Mouse (Mus musculus) retina, postnatal 7 days (tissue): ENCODE results near the gene Mgat5b.
"Not testable (repeated sequence)": the region's sequence is repeated elsewhere in the genome, so short reads cannot be mapped to it uniquely, and the experiment has no call there.

ENCODE experiments used
- DNase-seq: peaks from one replicate; pipeline ENCODE4 v3.0.0-alpha.2; 2012; ENCODE audit warnings: low read depth, low spot score

The Mgat5b gene

DNA sequence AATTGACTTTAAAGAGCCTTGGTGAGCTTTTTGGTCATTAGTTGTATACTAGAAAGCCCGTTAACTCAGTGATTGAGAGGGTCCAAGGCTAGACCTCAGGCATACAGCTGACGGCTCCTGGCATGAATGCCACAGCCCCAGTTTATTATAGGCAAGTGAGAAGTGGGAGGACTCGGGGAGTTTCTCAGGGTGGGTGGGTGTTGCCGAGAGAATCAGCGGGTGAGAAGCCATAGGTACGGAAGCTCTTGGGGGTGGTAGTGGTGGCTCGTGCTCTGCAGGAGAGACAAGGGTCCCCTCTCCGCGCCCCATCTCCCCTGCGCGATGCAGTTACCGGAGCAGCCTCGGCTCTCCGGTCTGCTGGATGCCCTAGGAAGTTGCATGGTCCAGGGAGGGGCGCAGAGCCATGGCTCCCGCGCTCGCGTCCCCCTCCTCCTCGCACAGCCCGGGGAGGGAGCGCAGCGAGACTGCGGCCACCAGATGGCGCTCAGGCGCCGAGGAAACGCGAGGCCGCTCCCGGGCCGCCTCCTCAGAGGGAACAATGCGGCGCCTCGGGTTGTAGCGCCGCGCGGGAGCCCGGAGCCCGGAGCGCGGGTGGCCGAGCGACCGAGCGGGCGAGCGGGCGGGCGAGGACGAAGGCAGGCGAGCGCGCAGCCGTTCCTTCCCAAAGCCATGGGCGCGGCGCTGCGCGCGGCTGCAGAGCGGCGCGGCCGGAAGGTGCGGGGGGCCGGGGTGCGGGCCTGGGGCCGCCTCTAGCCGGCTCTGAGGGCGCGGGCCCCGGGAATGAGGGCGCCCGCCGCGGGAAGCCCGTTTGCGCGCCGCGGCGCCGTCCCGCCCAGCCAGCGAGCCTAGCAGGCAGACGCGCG lies at the start of gene Mgat5b:
Gene Mgat5b, plus strand, starts transcription at position 541 of the 863 bp plus-strand sequence.
- peak; percentile 87 for DNase-seq

DNA sequence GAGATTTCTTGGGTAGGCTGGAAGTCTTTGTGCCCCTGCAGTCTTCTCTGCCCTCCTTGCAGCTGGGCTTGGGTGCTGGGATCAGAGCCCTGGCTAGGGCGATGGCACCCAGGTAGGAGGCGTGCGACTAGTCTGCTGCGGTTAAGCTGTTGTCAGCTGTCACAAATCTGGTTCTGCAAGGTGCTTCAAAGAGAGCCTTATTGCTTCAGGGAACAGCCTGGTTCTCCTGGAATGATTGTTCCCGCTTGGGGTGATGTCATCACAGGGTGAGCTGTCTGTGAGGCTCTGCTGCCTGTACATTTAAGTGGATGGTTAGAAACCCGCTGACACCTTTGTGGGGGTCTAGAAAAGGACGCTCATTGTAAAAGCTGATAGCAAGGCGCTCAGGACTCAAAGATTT lies 49.4 kb upstream of the Mgat5b start:
- DNase-seq: no peak

DNA sequence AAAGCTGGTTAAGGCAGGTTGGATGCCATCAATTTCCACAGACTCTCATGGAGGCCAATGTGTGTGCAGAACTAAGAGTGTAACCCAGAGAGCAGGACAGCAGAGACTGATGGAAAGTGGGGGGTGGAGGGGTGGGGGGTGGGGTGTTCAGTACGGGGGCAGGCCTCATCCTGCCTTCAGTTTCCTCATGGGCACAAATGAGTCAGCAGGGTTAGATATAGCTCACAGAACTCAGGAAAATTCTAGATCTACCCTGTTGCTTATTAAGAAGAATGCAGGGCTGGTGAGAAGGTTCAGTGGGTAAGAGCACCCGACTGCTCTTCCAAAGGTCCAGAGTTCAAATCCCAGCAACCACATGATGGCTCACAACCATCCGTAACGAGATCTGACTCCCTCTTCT lies 49.0 kb upstream of the Mgat5b start:
- no peak for DNase-seq

DNA sequence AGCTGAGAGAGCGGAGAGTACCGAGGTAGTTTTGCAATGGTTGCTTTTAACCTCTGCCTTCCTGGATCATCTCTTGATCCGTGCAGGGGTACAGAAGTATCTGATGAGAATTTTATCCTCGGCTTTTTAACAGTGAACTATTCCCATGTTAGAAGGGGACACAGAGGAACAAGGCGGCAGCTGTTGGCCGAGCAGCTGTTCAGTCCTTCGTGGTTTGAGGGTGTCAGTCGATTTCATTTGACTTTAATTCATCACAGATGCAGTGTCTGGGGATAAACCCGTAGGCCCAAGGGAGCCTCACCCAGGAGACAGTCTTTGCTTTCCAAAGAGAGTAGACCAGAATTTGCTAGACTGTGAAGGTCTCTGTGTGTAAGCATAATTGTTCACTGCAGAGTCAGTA lies 47.1 kb upstream of the Mgat5b start:
- no peak for DNase-seq

DNA sequence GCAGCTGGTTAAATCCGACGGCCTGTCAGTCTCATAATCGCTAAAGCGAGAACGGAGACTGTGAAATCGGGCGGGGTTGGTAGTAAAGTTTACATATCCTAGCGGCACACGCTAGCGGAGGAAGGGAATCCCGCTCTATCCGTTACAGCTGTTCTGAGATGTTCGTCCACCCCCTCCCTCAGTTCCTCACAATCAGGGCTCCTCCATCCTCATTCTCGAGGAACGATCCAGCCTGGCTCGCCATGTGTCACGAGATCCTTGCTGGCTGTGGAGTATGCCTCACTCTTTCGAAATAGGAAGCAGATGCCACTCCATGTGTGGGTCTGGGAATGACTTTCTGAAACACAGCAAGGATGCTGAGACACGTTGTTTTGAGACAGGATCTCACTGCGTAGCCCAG lies 44.7 kb upstream of the Mgat5b start:
- no peak for DNase-seq

- no peak for DNase-seq
These were observed 40.2 kb upstream of the Mgat5b start for GRCm38 (mm10) chr11:116878454-116878853.

DNA sequence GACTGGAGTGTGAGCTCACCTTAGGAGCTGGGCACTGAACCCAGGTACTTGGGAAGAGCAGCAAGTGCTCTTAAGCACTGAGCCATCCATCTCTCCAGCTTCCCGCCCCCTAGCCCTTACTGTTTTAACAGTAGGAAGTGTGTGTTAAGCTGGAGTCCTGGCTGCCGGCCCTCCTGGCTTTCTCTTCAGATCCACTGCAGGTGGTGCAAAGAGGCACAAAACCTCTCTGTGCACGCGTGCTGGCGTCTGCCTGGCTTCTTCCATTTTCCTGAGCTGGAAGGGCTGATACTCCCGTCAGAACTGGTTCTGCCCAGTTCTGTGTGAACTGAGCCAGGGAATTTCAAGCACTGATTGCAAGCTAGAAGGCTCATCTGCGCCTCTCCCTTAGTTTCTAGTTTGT lies 37.8 kb upstream of the Mgat5b start:
- DNase-seq: no peak

DNA sequence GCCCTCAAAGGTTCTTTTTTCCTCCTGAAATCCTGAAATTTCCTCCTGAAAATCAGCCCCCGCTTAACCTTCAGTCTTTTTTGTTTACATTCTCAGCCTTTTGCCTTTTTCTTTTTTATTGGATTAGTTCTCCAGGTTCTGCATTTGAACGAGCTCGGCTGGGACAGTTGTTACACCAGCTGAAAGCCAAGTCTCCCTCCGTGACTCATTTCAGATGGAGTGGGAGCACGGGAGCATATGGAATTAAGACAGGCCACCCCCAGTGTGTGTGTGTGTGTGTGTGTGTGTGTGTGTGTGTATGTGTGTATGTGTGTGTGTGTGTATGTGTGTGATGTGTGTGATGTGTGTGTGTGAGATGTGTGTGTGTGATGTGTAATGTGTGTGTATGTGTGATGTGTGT lies 37.2 kb upstream of the Mgat5b start:
- no peak for DNase-seq

DNA sequence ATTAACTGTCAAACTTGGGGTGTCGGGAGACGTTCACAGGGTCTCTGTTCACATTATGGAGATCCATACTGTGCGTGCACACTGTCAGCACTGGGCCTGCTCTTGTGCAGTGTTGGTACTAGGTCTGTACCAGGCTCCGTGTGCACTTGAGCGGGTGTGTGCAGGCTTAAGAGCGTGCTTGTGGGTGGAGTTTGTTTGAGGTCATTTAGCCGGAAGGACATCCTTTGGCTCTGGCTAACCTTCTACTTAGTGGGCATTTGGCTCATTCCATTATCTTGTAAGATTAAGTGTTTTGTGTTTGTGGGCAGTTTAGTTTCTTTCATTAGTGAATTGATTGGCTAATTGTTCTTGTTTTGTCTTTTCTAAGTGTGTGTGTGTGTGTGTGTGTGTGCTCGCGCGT lies 36.2 kb upstream of the Mgat5b start:
- no peak for DNase-seq

DNA sequence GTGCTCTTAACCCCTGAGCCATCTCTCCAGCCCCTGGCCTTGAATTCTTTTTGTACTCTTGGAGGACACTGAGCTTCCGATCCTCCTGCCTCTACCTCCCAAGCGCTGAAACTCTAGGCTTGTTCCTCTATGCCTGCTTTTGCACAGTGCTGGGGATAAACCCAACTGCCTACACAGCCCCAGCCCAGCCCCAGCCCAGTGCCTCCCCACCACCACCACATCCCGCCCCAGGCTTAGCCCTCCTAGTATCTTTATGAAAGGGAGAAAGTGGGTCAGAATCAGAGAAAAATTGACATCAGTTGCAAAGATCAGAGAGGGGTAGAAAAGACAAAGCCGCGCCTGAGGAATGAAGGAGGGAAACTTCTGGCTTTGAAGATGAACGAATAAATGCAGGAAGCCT lies 34.6 kb upstream of the Mgat5b start:
- no peak for DNase-seq

- DNase-seq: peak; percentile 76
These were observed 33.1 kb upstream of the Mgat5b start for GRCm38 (mm10) chr11:116885275-116886151.

DNA sequence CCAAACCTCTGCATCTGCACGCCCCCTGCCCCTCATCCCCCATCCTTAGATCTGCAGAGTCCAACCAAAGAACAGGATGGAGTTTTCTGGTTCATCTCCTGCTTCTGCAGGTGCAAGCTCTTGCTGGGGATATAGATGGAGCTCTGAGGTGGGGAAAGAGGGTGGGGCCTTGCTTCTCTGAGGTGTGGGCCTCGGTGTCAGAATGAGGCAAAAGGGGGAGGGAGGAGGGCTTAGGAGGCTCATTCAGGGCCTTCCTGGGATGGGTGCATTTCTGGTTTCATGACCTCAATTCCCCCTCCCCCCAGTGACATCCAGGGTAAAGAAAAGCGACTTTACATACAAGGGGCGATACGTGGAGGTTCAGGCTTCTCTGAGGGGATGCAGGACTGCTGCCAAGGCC lies 31.5 kb upstream of the Mgat5b start:
- DNase-seq: no peak

GRCm38 (mm10) chr11:116893532-116894442 lies 24.9 kb upstream of the Mgat5b start:
- no peak for DNase-seq

DNA sequence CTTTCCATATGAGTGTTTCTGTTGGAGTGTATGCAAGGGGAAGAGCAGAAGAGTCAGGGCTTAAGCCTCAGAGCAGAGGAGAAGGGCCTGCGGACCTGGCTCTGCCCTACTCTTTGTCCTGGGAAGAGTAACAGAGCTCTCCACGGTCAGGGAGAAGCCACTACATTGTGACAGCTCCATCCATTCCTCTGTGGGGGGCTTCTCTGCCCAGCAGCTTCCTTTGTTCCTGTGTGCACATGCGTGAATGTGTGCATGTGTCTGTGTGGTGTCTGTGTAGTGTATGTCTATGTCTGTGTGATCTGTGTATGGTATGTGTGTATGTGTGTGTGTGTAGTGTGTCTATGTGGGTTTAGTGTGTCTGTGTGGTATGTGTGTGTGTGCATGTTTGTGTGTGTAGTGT lies 23.3 kb upstream of the Mgat5b start:
- no peak for DNase-seq

DNA sequence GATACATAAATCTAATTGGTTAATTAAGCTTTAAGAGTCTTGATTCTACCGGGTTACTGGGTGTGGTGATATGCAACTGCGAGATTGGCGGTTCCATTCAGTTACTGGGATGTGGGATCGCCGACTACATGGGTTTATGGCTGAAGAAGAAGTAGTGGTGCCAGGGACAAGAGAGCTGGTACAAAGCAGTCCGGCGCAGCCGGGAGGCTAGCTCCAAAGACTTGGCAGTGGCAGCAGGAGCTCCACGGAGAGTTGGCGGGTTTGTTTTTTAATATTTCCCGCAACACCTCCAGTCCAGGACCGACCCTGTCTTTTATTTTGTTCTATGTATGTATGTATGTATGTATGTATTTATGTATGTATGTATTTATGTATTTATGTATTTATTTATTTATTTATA lies 19.4 kb upstream of the Mgat5b start:
- no peak for DNase-seq

GRCm38 (mm10) chr11:116902588-116902987 lies 16.1 kb upstream of the Mgat5b start:
- not testable (repeated sequence) for DNase-seq

- DNase-seq: no peak
These were observed 12.8 kb upstream of the Mgat5b start for GRCm38 (mm10) chr11:116905741-116906456.

GRCm38 (mm10) chr11:116913573-116913972 lies 5.1 kb upstream of the Mgat5b start:
- DNase-seq: no peak

DNA sequence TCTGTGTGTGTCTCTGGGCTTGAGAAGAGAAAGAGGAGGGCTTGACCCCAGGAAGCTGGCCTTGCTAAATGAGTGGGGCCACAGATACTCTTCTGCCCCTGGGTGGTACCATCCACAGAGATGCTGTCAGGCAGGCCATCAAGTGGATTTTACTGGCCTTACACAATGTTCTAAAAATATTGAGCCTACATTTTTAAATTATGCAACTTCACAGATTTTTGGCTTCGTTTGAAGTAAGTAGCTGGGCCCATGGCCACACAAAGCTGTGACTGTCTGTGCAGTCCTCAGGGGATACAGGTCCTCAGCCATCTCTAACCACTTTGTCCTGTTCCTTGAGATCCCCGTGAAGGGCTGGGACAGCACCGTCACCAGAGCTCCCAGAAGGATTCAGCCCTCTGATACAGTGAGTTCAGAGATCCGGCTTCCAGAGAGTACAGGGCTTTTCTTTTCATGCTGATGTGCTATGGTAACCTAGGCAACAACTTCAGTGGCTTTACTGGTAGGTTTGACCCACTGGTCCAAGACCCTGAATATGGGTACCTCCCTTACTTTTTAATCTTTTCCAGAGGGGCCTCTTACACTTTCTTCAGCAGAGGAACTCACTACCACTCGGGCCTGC lies 4.3 kb upstream of the Mgat5b start:
- DNase-seq: no peak

DNA sequence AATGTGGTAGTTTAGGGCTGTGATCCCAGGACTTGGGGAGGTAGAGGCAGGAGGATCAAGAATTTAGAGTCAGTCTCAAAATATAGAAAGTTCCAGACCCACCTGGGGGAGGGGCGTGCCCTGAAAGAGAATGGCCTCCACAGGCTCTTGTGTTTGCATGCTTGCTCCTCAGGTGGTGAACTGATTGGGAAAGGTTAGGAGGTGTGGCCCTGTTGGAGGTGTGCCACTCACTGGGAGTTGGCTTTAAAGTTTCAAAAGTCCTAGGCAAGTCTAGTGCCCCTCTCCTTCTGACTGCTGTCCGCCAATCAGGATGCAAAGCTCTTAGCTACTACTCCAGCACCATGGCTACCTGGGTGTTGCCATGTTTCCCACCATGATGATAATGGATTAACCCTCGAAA lies 3.4 kb upstream of the Mgat5b start:
- DNase-seq: no peak

- no peak for DNase-seq
These were observed 1.3 kb upstream of the Mgat5b start for GRCm38 (mm10) chr11:116917361-116917760.
